Mouse (Mus musculus): ENCODE results near the gene Angptl8. TPM values are rescaled to one million over a fixed set of nuclear protein-coding genes. Genes with fewer than 3 reads are reported as not detected.

The Angptl8 gene
- total and polyA plus RNA-seq, 2 experiments from 2014 or later = 0.48 TPM; not detected in 1

- no peak for DNase-seq (ENCODE audit: low spot score)
- H3K27ac ChIP-seq (ENCODE audit: low read depth, low read length) = no peak overlapping the region; the same call in 1 of the 2 replicates
- H3K9ac ChIP-seq (replicated peaks; ENCODE audit: low read length, poor library complexity, severe bottlenecking) = 0 out of 2 replicates have a peak overlapping the region, but pooled peaks have one; percentile 8
- no peak for TF ChIP-seq CTCF (IDR thresholded peaks at IDR 0.05)
- no peak overlapping the region for H3K4me3 ChIP-seq (ENCODE audit: low read depth, low read length)
- H3K9me3 ChIP-seq (ENCODE audit: low read length) = no peaks in the 10 kb centered on the region
- H3K27me3 ChIP-seq (ENCODE audit: insufficient read depth, low read length) = no peaks in the 10 kb centered on the region
- no peak for ATAC-seq (ENCODE audit: low FRiP score)
- H3K4me1 ChIP-seq (ENCODE audit: insufficient read depth, low read length) = no peaks in the 10 kb centered on the region
- 27% methylated on average over 3 of the region's 3 CpGs for WGBS
- H3K36me3 ChIP-seq (ENCODE audit: insufficient read depth, low read length) = no peaks in the 10 kb centered on the region
- no peak overlapping the region for H3K4me2 ChIP-seq (ENCODE audit: low read depth, low read length, poor library complexity, severe bottlenecking)
Measured at GRCm38 (mm10) chr9:21847425-21847824, 12.1 kb downstream of the Angptl8 start.

GRCm38 (mm10) chr9:21847926-21848325 lies 12.6 kb downstream of the Angptl8 start:
- H3K9me3 ChIP-seq (ENCODE audit: low read length) = no peaks in the 10 kb centered on the region
- no peaks in the 10 kb centered on the region for H3K36me3 ChIP-seq (ENCODE audit: insufficient read depth, low read length)
- no peaks in the 10 kb centered on the region for H3K4me1 ChIP-seq (ENCODE audit: insufficient read depth, low read length)
- no peak overlapping the region for H3K4me3 ChIP-seq (ENCODE audit: low read depth, low read length)
- H3K9ac ChIP-seq (replicated peaks; ENCODE audit: low read length, poor library complexity, severe bottlenecking) = no peak overlapping the region
- H3K4me2 ChIP-seq (ENCODE audit: low read depth, low read length, poor library complexity, severe bottlenecking) = no peak overlapping the region
- ATAC-seq (ENCODE audit: low FRiP score) = no peak
- no peak for TF ChIP-seq CTCF (IDR thresholded peaks at IDR 0.05)
- no peak for DNase-seq (ENCODE audit: low spot score)
- no peak overlapping the region; the same call in 1 of the 2 replicates for H3K27ac ChIP-seq (ENCODE audit: low read depth, low read length)
- no peaks in the 10 kb centered on the region for H3K27me3 ChIP-seq (ENCODE audit: insufficient read depth, low read length)
- WGBS = 21% methylated on average over 10 of the region's 10 CpGs

GRCm38 (mm10) chr9:21849691-21850677 lies 14.7 kb downstream of the Angptl8 start:
- no peaks in the 10 kb centered on the region for H3K36me3 ChIP-seq (ENCODE audit: insufficient read depth, low read length)
- H3K4me2 ChIP-seq (ENCODE audit: low read depth, low read length, poor library complexity, severe bottlenecking) = no peak overlapping the region
- no peaks in the 10 kb centered on the region for H3K9me3 ChIP-seq (ENCODE audit: low read length)
- no peak overlapping the region for H3K9ac ChIP-seq (replicated peaks; ENCODE audit: low read length, poor library complexity, severe bottlenecking)
- H3K27me3 ChIP-seq (ENCODE audit: insufficient read depth, low read length) = no peaks in the 10 kb centered on the region
- H3K4me3 ChIP-seq (ENCODE audit: low read depth, low read length) = no peak overlapping the region
- no peak for DNase-seq (ENCODE audit: low spot score)
- H3K27ac ChIP-seq (ENCODE audit: low read depth, low read length) = no peak overlapping the region
- ATAC-seq (ENCODE audit: low FRiP score) = no peak
- H3K4me1 ChIP-seq (ENCODE audit: insufficient read depth, low read length) = no peaks in the 10 kb centered on the region
- WGBS = 74% methylated on average over 7 of the region's 7 CpGs
- no peak for TF ChIP-seq CTCF (IDR thresholded peaks at IDR 0.05)

- Histone ChIP-seq H3K9me3 (ENCODE audit: low read length) (no peaks in the 10 kb centered on the region), H3K4me2 (ENCODE audit: low read depth, low read length, poor library complexity, severe bottlenecking) (no peak overlapping the region), H3K27ac (ENCODE audit: low read depth, low read length) (no peak overlapping the region), H3K36me3 (ENCODE audit: insufficient read depth, low read length) (no peaks in the 10 kb centered on the region), H3K4me3 (ENCODE audit: low read depth, low read length) (no peak overlapping the region), H3K4me1 (ENCODE audit: insufficient read depth, low read length) (no peaks in the 10 kb centered on the region), H3K9ac (replicated peaks; ENCODE audit: low read length, poor library complexity, severe bottlenecking) (no peak overlapping the region), H3K27me3 (ENCODE audit: insufficient read depth, low read length) (no peaks in the 10 kb centered on the region)
- no peak for TF ChIP-seq CTCF (IDR thresholded peaks at IDR 0.05)
- ATAC-seq (ENCODE audit: low FRiP score) (no peak), DNase-seq (ENCODE audit: low spot score) (no peak)
- WGBS = 79% methylated on average over 3 of the region's 3 CpGs
Measured at GRCm38 (mm10) chr9:21851084-21851483, 15.8 kb downstream of the Angptl8 start.

GRCm38 (mm10) chr9:21852128-21853091 lies 17.1 kb downstream of the Angptl8 start, which contains the start of gene Dock6:
Dock6 (minus strand) TSS chr9:21852635.
- no peak for TF ChIP-seq CTCF (IDR thresholded peaks at IDR 0.05)
- ATAC-seq (ENCODE audit: low FRiP score) = peak; percentile 88
- WGBS = under 1% methylated on average over 54 of the region's 68 CpGs
- Histone ChIP-seq H3K4me2 (ENCODE audit: low read depth, low read length, poor library complexity, severe bottlenecking) (peak within 1 kb of the TSS; percentile 78), H3K27me3 (ENCODE audit: insufficient read depth, low read length) (no peaks in the 10 kb centered on the region), H3K9me3 (ENCODE audit: low read length) (no peaks in the 10 kb centered on the region), H3K4me3 (ENCODE audit: low read depth, low read length) (peak within 1 kb of the TSS; percentile 51), H3K9ac (replicated peaks; ENCODE audit: low read length, poor library complexity, severe bottlenecking) (peak within 1 kb of the TSS; percentile 65), H3K36me3 (ENCODE audit: insufficient read depth, low read length) (no peaks in the 10 kb centered on the region), H3K4me1 (ENCODE audit: insufficient read depth, low read length) (no peaks in the 10 kb centered on the region), H3K27ac (ENCODE audit: low read depth, low read length) (peak within 1 kb of the TSS; percentile 57)
- DNase-seq (ENCODE audit: low spot score) = peak; percentile 79

All from midbrain, postnatal 0 days (tissue).